Mouse (Mus musculus): ENCODE results near the gene Met. TPM values are rescaled to one million over a fixed set of nuclear protein-coding genes. Genes with fewer than 3 reads are reported as not detected.

The Met gene
- polyA plus RNA-seq, 2 experiments, result 4.3 to 5.9 TPM

DNA sequence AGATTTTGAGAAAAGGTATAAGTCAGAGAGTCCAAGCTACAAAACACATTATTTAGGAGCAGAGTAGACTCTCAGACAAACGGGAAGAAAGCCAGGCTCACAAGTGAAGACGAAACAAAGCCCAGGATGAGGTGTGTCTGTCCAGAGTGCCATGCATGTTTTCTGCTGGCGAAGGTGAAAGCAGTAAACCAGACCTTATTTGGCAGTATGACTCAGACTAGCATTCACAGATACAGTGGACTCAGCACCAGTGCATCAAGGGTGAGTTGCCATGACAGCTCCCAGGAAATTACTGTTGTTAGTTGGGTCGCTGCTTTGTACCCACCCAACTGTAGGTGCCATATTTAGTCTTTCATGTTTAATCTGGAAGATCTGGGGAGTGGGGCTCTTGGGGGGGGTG lies 149.1 kb downstream of the Met start:
- no peak overlapping the region for H3K9ac ChIP-seq (ENCODE audit: low read depth, low read length, severe bottlenecking)
- H3K4me2 ChIP-seq (replicated peaks; ENCODE audit: low read depth, low read length, severe bottlenecking), result no peak overlapping the region
- H3K9me3 ChIP-seq (ENCODE audit: control insufficient read depth, low read length), result no peaks in the 10 kb centered on the region
- 72% methylated on average over 4 of the region's 4 CpGs for WGBS
- H3K36me3 ChIP-seq (ENCODE audit: control insufficient read depth, insufficient read depth, low read length), result no peaks in the 10 kb centered on the region
- H3K27me3 ChIP-seq (ENCODE audit: control insufficient read depth, insufficient read depth, low read length), result no peaks in the 10 kb centered on the region
- H3K4me1 ChIP-seq (ENCODE audit: control insufficient read depth, insufficient read depth, low read length), result 0 out of 2 replicates have a peak, but pooled peaks cover 2% of the 10 kb centered on the region
- no peak for ATAC-seq (ENCODE audit: low FRiP score, low read depth)
- no peak overlapping the region for H3K4me3 ChIP-seq (replicated peaks; ENCODE audit: low read length)
- DNase-seq (ENCODE audit: low spot score), result no peak
- H3K27ac ChIP-seq (replicated peaks; ENCODE audit: low read depth, low read length), result no peak overlapping the region
- no peak for TF ChIP-seq POLR2A (IDR thresholded peaks at IDR 0.05; ENCODE audit: borderline replicate concordance, extremely low read depth, insufficient read depth, insufficient read length)

DNA sequence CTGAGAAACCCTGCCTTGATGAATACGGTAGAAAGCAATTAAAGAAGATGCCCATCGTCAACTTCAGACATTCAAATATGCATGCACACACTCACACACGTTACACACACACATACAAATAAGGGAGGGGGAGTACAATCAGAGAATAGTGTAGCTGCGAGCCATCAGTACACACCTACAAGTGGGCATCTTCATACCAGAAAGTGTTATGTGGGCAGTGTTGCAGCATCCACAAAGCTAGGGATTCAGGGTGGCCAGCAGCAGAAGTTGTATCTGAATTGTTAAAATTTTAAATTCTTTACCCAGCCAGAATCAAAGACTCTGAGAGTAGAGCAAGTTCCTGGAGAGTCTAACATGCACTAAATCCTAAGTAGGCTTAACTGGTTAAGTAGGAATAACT lies 157.2 kb downstream of the Met start:
- Histone ChIP-seq H3K36me3 (ENCODE audit: control insufficient read depth, insufficient read depth, low read length) (no peaks in the 10 kb centered on the region), H3K9ac (ENCODE audit: low read depth, low read length, severe bottlenecking) (no peak overlapping the region), H3K4me3 (replicated peaks; ENCODE audit: low read length) (no peak overlapping the region), H3K4me2 (replicated peaks; ENCODE audit: low read depth, low read length, severe bottlenecking) (no peak overlapping the region), H3K4me1 (ENCODE audit: control insufficient read depth, insufficient read depth, low read length) (0 out of 2 replicates have a peak, but pooled peaks cover 2% of the 10 kb centered on the region), H3K27me3 (ENCODE audit: control insufficient read depth, insufficient read depth, low read length) (no peaks in the 10 kb centered on the region), H3K27ac (replicated peaks; ENCODE audit: low read depth, low read length) (no peak overlapping the region), H3K9me3 (ENCODE audit: control insufficient read depth, low read length) (no peaks in the 10 kb centered on the region)
- 84% methylated on average over 4 of the region's 4 CpGs for WGBS
- no peak for TF ChIP-seq POLR2A (IDR thresholded peaks at IDR 0.05; ENCODE audit: borderline replicate concordance, extremely low read depth, insufficient read depth, insufficient read length)
- DNase-seq (ENCODE audit: low spot score), result no peak
- ATAC-seq (ENCODE audit: low FRiP score, low read depth), result no peak

DNA sequence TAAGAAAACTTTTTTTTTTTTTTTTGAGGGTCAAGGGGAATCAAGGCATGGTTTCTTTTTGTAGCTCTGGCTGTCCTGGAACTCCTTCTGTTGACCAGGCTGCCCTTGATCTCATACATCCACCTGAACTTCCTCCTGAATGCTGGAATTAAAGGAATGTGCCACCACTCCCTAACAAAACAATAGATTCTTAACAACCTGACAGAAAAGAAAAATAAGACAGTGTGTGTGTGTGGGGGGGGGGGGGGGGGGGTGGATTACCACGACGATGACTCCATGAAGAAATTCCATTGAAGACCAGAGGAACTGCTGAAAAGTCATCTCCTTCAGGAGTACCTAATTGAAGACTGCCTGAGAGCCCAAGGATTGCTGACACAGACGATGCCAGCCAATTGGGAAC lies 157.8 kb downstream of the Met start:
- no peak overlapping the region for H3K4me3 ChIP-seq (replicated peaks; ENCODE audit: low read length)
- TF ChIP-seq POLR2A (IDR thresholded peaks at IDR 0.05; ENCODE audit: borderline replicate concordance, extremely low read depth, insufficient read depth, insufficient read length), result no peak
- H3K36me3 ChIP-seq (ENCODE audit: control insufficient read depth, insufficient read depth, low read length), result no peaks in the 10 kb centered on the region
- no peak overlapping the region for H3K9ac ChIP-seq (ENCODE audit: low read depth, low read length, severe bottlenecking)
- DNase-seq (ENCODE audit: low spot score), result no peak
- H3K27ac ChIP-seq (replicated peaks; ENCODE audit: low read depth, low read length), result no peak overlapping the region
- no peaks in the 10 kb centered on the region for H3K27me3 ChIP-seq (ENCODE audit: control insufficient read depth, insufficient read depth, low read length)
- H3K4me1 ChIP-seq (ENCODE audit: control insufficient read depth, insufficient read depth, low read length), result 0 out of 2 replicates have a peak, but pooled peaks cover 2% of the 10 kb centered on the region
- no peak overlapping the region for H3K4me2 ChIP-seq (replicated peaks; ENCODE audit: low read depth, low read length, severe bottlenecking)
- 57% methylated on average over 3 of the region's 3 CpGs for WGBS
- H3K9me3 ChIP-seq (ENCODE audit: control insufficient read depth, low read length), result no peaks in the 10 kb centered on the region
- no peak for ATAC-seq (ENCODE audit: low FRiP score, low read depth)

Other genes with a start within 250 kb of the Met start
- gene Cav2, start 182.6 kb upstream of the Met start, polyA plus RNA-seq (2012; rRNA removed), result 7.6 and 8.6 TPM in 2 replicates
- gene Cav2, start 182.6 kb upstream of the Met start, polyA plus RNA-seq (2014; fragmentation: Nextera tagmentation; extraction: Ambion mirVana), result 18.6 TPM in 2 replicates
- 94.5 and 97.7 TPM in 2 replicates for gene Cav1, start 157.5 kb upstream of the Met start, polyA plus RNA-seq (2012; rRNA removed)
- 145 and 172 TPM in 2 replicates for gene Cav1, start 157.5 kb upstream of the Met start, polyA plus RNA-seq (2014; fragmentation: Nextera tagmentation; extraction: Ambion mirVana)
- 71.0 and 82.0 TPM in 2 replicates for gene Capza2, start 172.4 kb downstream of the Met start, polyA plus RNA-seq (2012; rRNA removed)
- 211 and 223 TPM in 2 replicates for gene Capza2, start 172.4 kb downstream of the Met start, polyA plus RNA-seq (2014; fragmentation: Nextera tagmentation; extraction: Ambion mirVana)
- 33.0 and 35.0 TPM in 2 replicates for gene St7, start 229.1 kb downstream of the Met start, polyA plus RNA-seq (2012; rRNA removed)
- 29.7 and 31.1 TPM in 2 replicates for gene St7, start 229.1 kb downstream of the Met start, polyA plus RNA-seq (2014; fragmentation: Nextera tagmentation; extraction: Ambion mirVana)